Mouse (Mus musculus): ENCODE measurements around the gene Cgas. TPM values are rescaled to one million over a fixed set of nuclear protein-coding genes. Genes with fewer than 3 reads are reported as not detected.

Cgas gene
- polyA plus RNA-seq (2017; shearing (Covaris generic)) = 1.8 TPM

DNA sequence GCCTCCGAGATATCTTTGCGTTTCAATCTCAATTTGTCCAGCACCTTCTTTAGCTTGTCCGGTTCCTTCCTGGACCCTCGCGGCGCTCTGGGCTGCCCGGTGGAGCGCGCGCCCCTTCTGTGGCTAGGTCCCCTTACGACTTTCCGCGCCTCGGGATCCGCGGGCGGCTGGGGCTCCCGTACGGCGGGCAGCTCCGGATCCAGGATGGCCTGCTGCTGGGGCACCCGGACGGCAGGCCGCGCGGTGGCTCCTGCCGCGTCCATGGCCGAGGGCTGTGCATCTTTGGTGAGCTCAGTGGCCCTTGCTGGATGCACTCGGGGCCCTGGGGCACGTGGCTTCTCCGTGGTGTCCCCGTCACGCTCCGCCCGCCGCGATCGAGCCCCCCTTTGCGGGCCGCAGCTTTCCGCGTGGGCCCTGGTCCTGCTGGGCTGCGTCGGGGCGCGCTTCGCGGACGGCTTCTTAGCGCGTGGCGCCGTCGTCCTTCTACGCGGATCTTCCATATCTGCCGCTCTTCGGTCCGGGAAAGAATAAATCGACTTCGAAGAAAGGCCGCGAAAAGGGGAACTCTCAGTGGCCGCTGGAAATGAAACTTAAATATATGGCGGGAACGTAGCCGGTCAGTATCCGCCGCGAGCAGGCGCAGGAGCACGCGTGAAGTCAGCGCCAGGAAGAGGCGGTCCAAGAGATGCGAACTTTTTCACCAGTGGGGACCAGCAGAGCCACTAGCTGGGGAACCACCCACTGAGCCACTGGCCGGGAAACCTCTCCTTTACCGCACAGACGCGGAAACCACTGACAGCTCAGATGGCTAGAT is at the start of gene Cgas:
Cgas (minus strand) TSS at position 659 of the 814 bp plus-strand sequence.

GRCm38 (mm10) chr9:78488890-78489420 is 45.9 kb upstream of the Cgas start, which contains the start of gene Eef1a1:
TSS of gene Eef1a1 (minus strand) at chr9:78489151.

GRCm38 (mm10) chr9:78447973-78448873 is 5.2 kb upstream of the Cgas start, which contains the start of the genes Mto1 and Gm17324:
TSS of gene Mto1 (plus strand) at chr9:78448208.
TSS of gene Gm17324 (minus strand) at chr9:78448786.

GRCm38 (mm10) chr9:78395630-78396351 is 47.2 kb downstream of the Cgas start, which contains the start of gene Ddx43:
TSS of gene Ddx43 (plus strand) at chr9:78395777.

Other genes starting within 250 kb of the Cgas start
- gene Gsta1, start 212.6 kb downstream of the Cgas start, polyA plus RNA-seq (2017; shearing (Covaris generic)) = not detected
- gene Gm3776, start 186.1 kb downstream of the Cgas start, polyA plus RNA-seq (2017; shearing (Covaris generic)) = not detected
- not detected for gene Gm10639, start 153.3 kb downstream of the Cgas start, polyA plus RNA-seq (2017; shearing (Covaris generic))
- gene Omt2a, start 128.4 kb downstream of the Cgas start, polyA plus RNA-seq (2017; shearing (Covaris generic)) = not detected
- not detected for gene Omt2b, start 115.6 kb downstream of the Cgas start, polyA plus RNA-seq (2017; shearing (Covaris generic))
- gene Gsta2, start 87.4 kb downstream of the Cgas start, polyA plus RNA-seq (2017; shearing (Covaris generic)) = not detected
- gene Dppa5a, start 75.1 kb downstream of the Cgas start, polyA plus RNA-seq (2017; shearing (Covaris generic)) = not detected
- gene Ooep, start 64.5 kb downstream of the Cgas start, polyA plus RNA-seq (2017; shearing (Covaris generic)) = not detected
- gene Ddx43, start 47.5 kb downstream of the Cgas start, polyA plus RNA-seq (2017; shearing (Covaris generic)) = 3.7 TPM
- gene Mto1, start 5.0 kb upstream of the Cgas start, polyA plus RNA-seq (2017; shearing (Covaris generic)) = 11.0 TPM
- not detected for gene Gm17324, start 5.5 kb upstream of the Cgas start, polyA plus RNA-seq (2017; shearing (Covaris generic))
- gene Eef1a1, start 45.9 kb upstream of the Cgas start, polyA plus RNA-seq (2017; shearing (Covaris generic)) = 5,400 TPM
- 18.4 TPM for gene Slc17a5, start 144.8 kb upstream of the Cgas start, polyA plus RNA-seq (2017; shearing (Covaris generic))
- gene Cd109, start 172.3 kb upstream of the Cgas start, polyA plus RNA-seq (2017; shearing (Covaris generic)) = 0.37 TPM

All from activated CD4-positive, CD25-positive, alpha-beta regulatory T cell, adult 9 weeks (primary cell).